Mouse (Mus musculus) c-Kit-negative CD71-positive TER-119-positive erythroid progenitor cells, embryonic 14.5 days (primary cell): Measurements from ENCODE around the gene Ppp1r8.

Experiments
- DNase-seq: peaks from one replicate; pipeline ENCODE4 v3.0.0-alpha.2; 2013; ENCODE audit warnings: low read depth, low spot score

The Ppp1r8 gene

GRCm38 (mm10) chr4:132842970-132843704 lies at the start of gene Ppp1r8:
TSS of gene Ppp1r8 (minus strand) at chr4:132843169.
- DNase-seq, result peak; percentile 65

GRCm38 (mm10) chr4:132884844-132885374 lies 41.9 kb upstream of the Ppp1r8 start:
- DNase-seq, result no peak

DNA sequence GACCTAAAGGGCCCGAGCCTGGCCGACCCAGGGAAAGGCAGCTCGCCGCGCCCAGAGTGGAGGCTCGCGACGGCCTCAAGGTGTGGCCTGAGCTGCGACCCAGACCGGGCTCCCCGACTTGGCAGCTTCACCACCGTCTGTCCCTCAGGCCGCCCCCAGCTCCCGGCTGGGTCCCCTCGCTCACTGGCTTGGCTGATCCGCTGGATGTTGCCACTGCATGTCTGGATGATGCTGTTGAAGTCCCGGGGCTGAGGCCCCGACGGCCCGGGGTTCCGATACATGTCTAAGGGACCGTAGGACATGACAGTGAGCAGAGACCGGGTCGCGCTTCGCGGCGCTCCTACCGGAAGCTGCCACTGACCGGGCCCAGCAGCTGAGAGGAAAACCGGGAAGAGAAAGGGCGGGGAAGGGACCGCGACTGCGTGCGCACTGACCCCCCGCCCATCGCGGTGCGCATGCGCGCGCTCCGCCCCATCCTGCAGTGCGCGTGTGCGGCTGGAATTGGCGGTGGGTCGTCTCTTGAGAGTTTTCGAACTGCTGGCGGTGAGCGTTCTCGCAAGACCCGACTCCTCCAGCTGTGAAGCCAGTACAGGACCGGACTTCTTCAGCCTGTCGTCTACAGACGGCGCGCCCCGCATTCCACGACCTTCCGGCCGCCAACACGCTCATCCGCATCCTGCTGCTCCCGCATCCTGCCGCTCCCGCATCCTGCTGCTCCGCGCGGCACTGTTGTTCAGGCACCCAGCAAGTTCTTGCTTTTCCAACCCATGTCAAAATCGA lies 41.3 kb upstream of the Ppp1r8 start, which contains the start of gene Stx12:
Stx12 (minus strand) TSS at position 446 of the 780 bp plus-strand sequence.
- peak; percentile 77 for DNase-seq

GRCm38 (mm10) chr4:132883561-132884063 lies 40.6 kb upstream of the Ppp1r8 start:
- DNase-seq, result peak; percentile 24

DNA sequence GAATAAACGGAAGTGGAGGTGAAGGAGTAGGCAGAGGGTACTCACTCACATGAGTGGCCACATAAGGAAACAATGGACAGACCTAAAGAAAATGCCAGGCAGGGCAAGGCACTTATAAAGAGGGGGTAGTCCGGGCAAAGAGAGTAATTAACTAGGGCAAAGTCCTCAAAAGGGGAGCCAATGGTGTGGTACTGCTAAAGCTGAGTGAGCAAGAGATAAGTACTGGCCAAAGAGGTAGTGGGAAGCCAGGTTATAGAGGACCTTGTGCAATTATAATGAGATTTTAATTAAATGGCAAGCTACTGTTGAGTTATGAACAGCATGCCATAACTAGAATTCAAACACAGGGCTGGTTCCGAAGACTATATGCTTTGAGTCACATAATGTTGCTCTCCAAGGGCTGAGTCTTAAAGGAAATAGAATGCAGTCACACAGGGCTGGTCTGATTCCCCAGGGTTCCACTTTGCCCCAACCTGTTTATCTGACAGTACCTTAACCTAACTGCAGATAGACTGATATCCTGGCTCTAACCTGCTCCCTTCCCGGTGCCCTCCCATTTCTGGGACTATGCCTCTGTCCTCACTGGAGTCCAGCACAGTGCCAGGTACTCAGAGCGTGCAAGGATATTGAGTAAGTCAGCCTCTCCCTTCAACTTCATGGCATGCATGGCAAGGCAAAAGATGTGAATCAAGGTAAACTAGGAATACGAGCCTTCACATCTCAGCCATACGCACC lies 31.6 kb upstream of the Ppp1r8 start:
- DNase-seq, result no peak

GRCm38 (mm10) chr4:132873481-132874362 lies 30.8 kb upstream of the Ppp1r8 start:
- no peak for DNase-seq

DNA sequence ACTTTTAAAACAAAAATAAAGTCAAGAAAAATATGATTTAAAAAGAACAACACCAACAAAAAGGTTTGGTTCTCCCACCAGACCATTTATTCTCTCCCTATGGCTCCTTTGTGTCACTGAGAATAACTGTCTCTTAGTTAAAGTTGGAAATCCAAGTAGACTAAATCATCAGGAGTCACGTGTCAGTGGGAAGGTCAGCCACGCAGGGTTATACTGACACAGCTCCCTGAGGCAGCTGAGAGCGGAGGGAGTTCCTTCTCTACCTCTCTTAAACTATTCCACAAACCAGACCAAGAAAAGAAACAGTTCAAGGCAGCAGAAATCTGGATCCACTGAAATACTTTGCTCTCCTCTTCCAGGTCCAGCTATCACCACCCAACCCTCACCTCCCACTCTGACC lies 28.1 kb upstream of the Ppp1r8 start:
- no peak for DNase-seq

- no peak for DNase-seq
Measured at GRCm38 (mm10) chr4:132864856-132865255, 21.9 kb upstream of the Ppp1r8 start.

- DNase-seq, result no peak
Measured at GRCm38 (mm10) chr4:132863012-132863411, 20.0 kb upstream of the Ppp1r8 start.

DNA sequence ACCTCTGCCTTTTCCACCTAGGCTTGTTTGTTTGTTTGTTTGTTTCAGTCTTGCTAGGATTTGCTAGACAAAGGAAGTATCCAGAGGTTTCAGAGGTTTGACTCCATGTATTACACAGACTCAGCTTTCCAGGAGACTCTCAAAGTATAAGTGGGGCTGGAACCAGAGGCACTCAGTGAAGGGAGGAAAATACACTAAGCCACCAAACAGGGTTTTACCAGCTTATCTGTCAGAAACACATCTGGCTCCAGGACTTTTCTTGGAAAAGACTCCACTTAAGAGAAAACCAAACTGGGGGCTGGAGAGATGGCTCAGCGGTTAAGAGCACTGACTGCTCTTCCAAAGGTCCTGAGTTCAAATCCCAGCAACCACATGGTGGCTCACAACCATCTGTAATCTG lies 17.9 kb upstream of the Ppp1r8 start:
- no peak for DNase-seq

DNA sequence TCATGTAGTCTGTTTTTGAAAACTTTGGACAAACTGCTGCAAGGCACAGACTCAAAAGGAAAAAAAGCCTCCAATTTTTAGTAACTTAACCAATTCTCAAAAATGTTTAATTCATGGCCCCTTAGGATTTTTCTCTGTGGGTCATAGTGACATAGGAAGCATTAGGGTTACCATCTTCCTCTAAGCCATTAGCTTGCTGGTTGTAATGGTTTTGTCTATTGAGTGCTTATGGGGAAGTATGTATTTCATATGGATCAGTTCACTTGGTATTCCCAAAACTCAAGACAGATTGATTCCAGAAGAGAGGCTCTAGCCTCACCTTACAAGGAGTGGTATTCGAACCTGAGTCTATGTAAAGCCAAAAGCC lies 719 bp upstream of the Ppp1r8 start:
- DNase-seq, result no peak

DNA sequence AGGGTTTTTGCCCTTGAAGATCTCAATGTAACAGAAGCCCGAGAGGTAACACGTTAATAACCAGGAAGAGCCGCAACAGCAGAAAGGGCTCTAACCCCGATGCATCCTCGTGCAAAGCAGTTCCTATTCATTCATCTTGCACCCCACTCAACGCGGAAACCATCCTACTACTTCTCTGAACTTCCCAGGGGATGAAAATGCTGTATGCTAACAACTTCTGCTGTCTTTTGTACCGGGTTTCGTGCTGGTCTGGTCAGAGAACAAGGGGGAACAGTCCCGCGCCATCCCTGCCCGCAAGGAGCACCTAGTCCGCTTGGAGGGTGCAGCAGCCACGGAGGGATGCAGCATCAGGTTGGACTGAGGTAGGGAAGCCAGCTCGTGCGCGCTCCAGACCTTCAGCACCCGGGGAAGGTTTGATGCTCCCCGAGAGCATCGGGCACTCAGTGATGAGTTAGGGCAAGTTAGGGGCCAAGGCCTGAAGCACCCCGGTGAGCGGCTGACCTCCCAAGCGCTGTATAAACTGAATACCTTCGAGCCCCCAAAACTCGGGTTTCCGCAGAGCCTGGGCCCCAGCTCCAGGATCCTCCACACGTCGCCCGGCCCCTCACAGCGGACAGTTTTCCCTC lies 575 bp downstream of the Ppp1r8 start:
- no peak for DNase-seq

- no peak for DNase-seq
Measured at GRCm38 (mm10) chr4:132841493-132841892, 1.5 kb downstream of the Ppp1r8 start.

DNA sequence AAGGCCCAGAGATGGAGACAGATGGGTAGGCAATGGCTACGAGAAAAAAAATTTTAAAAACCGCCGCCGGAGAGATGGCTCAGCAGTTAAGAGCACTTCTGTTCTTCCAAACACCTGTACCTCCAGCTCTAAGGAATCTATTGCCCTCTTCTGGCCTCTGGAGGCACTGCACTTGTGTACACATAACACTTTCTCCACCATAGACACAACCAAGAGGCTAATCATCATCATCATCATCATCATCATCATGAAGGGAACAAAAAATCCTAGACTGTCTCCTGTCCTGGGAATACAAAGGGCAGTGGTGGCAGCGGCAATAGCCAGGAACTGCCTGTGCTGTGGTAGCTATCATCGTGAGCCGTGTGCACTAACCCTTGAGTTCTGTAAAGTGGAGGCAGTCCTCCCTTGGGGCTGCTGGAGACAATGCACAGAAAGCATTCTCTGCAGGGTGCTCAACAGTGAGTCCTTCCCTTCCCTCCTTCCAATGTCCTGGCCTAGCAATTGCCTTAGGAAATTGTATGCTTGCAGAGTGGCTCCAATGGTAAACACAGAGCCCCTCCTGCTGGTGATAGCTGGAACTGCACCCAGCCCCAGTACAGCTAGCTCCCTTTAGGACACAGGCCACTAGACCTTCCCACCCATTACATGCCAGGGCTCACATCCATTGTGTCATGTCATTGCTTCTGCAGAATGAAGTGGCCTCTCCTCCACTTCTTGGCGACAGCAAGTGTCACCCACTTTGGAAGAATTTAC lies 19.2 kb downstream of the Ppp1r8 start:
- peak; percentile 66 for DNase-seq

- DNase-seq, result no peak
Measured at GRCm38 (mm10) chr4:132818442-132818841, 24.5 kb downstream of the Ppp1r8 start.

DNA sequence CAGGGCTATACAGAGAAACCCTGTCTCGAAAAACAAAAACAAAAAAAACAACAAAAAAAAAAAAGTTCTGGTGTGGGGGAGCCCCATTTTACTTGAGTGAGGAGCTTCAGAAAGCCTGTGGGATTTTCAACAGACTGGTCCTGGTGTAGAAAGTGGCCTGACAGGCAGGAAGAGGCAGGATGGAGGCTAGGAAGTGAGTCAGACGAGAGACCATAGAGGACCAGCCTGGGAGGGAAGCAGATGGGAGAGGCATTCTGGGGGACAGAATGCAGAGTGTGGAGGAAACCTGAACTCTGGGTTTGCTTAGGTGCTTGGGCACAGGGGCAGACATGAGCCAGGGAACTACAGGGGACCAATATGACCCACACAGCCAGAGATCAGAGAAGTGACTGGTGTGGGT lies 26.1 kb downstream of the Ppp1r8 start:
- DNase-seq, result no peak

DNA sequence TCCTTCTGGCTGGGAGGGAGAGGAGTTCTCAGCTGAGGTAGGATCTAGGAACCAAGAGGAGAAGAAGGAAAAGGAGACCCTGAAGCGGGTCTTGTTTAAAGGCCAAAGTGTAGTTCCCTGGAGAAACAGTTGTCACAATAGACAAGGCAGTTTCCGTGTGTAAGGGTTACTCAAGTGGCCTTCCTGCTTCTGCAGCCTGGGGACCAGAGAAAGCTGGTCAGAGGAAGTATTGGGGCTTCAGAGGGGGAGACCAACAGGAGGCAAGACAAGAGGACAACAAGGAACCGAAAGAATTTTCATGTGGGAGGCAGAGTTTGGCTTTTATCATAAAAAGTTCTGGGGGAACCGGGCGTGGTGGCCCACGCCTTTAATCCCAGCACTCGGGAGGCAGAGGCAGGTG lies 26.6 kb downstream of the Ppp1r8 start:
- DNase-seq, result no peak

GRCm38 (mm10) chr4:132809621-132810020 lies 33.3 kb downstream of the Ppp1r8 start:
- no peak for DNase-seq

- no peak for DNase-seq
Measured at GRCm38 (mm10) chr4:132807771-132808641, 35.0 kb downstream of the Ppp1r8 start.
